Mouse (Mus musculus) T-cell, adult 66 days (primary cell): ENCODE measurements around the gene Msn. TPM values are rescaled to one million over a fixed set of nuclear protein-coding genes. Genes with fewer than 3 reads are reported as not detected.

Experiments used
- total RNA-seq, 2 experiments: library from RNA; stranded (reverse); gene quantifications; 3 replicates in 1 of 2; 4 replicates in 1 of 2; pipeline ENCODE4 v1.2.4; 2023

Gene Msn
- 100 to 1,000 TPM; 613 to 628 TPM for total RNA-seq

DNA sequence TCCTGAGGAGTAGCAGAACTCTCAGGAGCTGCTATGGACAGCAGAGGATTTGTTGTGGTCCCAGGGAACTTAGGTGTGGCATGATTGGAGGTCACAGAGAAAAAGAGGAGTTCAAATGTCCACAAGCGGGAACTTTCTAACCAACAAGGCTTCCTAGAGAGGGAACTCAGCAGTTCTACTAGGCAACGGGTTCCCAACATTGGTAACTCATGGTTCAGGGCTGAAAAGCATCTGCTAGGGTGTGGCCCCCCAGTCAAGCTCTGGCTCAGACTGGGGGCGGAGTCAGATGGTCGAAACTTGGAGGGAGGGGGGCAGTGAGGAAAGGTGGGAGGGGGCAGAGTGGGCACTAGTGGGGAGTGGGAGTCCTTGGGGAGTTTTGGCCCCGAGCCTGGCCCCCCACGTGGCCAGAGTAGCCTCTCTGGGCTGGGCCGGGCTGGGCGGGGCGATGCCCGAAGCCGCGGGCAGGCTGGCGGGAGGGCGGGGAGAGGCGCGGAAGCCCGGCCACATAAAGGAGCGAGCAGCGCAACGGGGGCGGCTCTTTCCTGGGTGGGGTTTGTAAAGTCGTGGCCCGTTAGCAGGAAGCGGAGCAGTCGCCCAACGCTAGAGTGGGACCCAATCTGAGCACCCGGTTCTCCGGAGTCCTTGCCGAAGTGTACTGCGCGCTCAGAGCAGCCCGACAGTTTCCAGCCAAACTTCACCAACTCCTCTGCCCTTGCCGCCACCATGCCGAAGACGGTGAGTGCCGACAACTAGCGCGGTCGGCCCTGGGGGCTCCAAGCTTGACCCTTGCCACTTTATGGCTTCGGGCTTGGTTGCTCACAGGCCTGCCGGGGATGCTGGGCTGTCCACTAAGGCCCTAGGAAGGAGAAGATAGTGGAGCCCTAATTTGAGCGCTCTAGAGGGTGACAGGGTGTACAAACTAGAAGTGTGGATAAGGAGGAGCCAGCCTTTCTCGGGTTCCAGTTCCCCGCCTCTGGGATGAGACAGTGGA is at the start of gene Msn:
TSS of gene Msn (plus strand) at position 534 of the 991 bp plus-strand sequence.

Other genes with a start within 250 kb of the Msn start
- gene Las1l, start 139.1 kb upstream of the Msn start, total RNA-seq, result 10 to 100 TPM; 83.5 to 87.9 TPM
- not detected for gene Vsig4, start 197.4 kb downstream of the Msn start, total RNA-seq